Mouse (Mus musculus): ENCODE data around the gene C1qtnf9.

Gene C1qtnf9

DNA sequence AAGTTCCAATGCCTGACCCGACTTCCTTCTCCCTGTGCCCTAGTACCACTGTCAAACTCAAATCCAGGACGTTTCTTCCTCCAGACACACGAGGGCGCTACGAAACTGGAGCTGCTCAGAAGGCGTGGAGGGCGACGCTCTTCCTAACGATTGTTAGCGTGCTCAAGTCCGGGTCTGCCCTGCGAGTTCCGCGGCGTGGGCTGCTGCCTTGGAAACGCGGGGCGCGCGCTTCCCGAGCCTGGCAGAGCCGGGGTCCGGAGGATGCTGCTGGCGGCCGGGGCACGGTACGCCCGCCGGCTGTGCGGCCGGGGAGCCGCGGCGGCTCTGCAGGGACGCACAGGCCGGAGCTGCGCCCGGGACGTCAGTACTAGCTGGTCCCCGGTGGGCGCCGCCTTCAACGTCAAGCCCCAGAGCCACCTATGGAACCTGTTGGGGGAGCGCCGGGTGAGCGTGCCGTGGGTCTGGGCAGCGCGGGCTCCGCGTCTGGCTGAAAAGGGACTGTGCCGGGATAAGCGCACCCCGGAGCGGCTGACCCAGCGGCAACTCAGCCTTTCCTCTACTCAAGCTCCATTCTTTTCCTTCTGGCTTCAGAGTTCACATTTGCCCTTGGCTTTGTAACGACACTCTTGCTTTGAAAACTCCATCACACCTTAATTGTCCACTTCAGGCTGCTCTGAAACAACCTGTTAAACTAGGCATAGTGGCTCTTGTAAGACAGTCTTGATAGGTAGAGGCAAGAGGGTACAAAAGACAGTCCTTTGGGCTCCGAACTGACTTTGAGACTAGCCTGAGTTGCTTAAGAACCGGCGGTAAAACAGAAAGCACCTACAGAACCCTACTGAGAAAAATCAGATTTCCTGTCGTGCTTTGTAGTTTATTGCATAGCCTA, 16.7 kb downstream of the C1qtnf9 start, which contains the start of gene Mipep:
Mipep (plus strand) TSS at position 147 of the 889 bp plus-strand sequence.
- DNase-seq (ENCODE audit: extremely low spot score, low read depth, low spot score): peak; percentile 86

DNA sequence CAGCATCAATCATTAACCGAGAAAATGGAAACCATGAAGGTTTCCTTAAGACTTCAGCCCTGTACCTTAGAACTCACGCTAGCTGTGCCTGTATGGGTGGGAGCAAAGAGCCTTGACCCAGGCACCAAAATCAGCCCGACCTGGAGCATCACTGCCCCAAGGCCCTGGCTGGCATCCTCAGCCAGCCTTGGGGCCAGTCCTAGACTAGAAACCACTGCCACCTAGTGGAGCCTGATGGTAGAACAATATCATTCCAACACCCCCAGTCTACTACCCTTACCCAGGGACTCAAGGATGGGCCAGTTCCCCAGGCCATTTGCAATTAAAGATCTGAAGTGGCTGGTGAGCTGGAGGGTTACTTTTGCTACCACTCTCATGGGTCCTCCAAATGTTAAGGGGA, 22.2 kb downstream of the C1qtnf9 start:
- peak; percentile 28 for DNase-seq (ENCODE audit: extremely low spot score, low read depth, low spot score)

DNA sequence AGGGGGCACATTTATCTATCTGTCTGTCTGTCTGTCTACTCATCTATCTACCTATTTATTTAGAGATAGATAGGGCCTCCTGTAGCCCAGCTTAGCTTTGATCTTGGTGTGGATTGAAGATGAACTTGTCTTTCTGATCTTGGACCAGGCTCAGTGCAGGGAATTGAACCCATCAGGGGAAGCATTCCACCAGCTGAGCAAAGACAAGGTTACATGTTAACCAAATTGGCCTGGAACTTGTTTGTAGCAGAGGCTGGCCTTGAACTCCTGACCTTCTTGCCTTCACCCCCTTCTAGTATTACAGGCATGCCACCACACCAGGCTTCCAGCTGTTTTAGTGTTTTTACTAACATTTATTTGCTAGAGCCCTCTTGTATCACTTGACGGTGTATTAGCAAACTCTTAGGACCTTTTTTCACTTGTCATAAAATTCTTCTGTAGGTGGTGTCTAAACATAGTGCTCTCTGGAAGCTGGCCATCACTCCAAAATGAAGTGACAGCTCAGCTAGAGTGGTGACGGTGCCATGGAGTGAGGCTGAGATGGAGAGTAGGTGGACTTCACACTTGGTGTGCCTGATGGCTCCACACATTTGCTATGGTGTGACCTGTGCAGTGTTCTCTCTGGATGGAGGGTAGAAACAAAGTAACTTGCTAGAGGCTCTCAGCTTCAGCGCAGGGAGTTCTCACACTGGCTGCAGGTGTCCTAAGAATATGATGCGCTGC, 28.8 kb downstream of the C1qtnf9 start:
- no peak for DNase-seq (ENCODE audit: extremely low spot score, low read depth, low spot score)

DNA sequence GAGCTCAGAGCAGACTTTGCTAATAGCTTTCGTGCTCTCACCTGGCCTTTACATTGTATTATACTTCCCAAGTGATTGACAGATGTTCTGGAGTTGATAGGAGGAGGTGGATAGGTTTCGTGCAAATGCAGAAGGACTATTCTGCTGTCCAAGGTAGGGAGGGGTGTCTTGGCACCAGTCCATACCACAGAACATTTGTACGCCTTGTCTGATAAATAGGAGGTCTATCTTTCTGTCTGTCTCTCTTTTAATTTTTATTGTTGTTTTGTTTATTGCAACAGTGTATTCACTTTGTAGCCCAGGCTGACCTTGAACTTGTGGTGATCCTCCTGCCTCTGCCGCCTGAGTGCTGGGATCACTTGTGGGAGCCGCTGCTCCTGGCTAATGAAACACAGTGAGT, 29.7 kb downstream of the C1qtnf9 start:
- no peak for DNase-seq (ENCODE audit: extremely low spot score, low read depth, low spot score)

DNA sequence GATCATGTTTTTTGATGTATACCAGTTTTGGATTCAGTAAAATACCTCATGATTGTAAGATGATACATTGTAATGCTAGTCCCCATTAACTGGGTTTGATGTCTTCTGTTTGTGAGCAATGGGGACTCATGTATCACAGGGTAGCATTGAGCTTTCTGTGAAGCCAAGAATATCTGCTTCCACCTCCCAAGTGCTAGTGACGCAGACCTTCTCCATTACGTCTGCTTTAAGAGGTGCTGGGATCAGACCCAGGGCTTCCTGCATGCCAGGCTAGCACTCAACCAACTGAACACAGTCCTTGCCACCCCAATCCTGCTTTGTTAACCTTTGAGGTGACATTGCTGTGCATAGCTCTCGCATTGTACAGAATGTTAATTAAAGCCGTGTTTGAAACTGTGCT, 30.8 kb downstream of the C1qtnf9 start:
- no peak for DNase-seq (ENCODE audit: extremely low spot score, low read depth, low spot score)

DNA sequence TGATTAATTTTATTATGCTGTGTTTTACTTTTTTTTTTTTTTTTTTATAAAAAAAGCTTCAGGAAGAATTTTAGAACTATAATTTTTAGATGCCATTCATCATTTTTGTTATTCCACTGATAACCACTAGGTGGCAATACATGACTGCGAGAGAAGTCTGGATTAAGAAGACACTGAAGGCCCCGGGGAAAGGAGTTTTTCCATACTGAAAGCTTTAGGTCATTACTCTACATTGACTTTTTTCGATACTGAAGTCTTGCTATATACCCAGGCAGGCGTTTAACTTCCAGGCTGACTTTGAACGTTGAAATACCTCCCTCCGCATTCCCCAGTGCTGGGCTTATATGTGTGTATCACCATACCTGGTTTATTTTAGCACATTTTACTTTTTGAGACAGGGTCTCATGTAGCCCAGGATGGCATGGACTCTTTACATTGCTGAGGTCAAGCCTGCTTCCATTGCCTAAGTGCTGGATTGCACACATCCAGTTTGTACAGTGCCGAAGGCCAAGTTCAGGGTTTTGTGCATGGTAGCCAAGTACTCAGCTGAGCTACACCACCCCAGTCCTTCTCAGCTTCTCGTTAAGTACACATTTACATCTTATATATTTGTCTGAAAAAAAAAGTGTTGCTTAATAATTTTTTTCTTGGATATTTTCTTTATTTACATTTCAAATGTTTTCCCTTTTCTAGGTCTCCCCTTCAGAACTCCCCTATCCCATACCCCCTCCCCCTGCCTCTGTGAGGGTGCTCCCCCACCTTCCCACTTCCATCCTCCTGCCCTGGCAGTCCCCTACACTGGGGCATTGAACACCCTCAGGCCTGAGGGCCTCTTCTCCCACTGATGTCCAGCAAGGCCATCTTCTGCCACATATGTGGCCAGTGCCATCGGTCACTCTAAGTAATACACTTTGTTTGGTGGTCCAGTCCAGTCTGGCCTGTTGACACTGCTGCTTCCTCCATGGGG, 32.1 kb downstream of the C1qtnf9 start:
- peak; percentile 42 for DNase-seq (ENCODE audit: extremely low spot score, low read depth, low spot score)

DNA sequence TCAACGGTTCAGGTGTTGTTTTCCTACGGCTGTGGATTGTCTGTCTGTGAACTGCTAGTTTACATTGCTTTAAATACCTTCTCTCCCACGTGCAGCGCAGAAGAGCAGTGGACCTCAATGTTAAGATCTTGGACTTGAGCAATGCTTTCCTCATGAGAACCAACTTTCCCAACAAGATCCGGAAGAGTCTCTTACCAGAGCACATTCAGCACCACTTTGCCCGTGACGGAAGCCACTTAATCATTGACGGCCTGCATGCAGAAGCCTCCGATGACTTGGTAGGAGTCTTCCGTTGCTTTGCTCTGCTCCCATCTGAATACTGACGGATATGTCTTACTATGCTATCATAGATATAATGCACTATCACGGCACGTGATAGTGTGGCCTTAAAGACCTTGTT, 34.1 kb downstream of the C1qtnf9 start:
- no peak for DNase-seq (ENCODE audit: extremely low spot score, low read depth, low spot score)

DNA sequence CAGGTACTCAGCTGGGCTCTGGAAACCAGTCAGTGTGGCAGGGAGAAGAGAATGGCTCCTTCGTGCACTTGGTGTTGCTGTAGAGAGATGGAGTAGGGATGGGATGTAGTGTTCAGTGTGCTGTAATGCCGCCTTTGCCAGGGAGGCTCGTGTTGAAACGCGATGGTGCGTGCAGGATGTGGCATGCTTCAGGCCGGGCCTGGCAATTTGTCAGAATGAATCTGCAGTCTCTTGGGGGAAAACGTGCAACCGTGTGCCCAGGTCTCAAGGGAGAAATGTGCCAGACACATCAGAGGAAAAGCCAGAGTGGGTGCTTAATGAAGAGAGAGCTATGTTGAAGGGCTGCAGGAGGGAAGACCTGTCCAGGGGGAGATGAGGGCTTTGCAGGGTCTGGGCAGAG, 37.0 kb downstream of the C1qtnf9 start:
- no peak for DNase-seq (ENCODE audit: extremely low spot score, low read depth, low spot score)

DNA sequence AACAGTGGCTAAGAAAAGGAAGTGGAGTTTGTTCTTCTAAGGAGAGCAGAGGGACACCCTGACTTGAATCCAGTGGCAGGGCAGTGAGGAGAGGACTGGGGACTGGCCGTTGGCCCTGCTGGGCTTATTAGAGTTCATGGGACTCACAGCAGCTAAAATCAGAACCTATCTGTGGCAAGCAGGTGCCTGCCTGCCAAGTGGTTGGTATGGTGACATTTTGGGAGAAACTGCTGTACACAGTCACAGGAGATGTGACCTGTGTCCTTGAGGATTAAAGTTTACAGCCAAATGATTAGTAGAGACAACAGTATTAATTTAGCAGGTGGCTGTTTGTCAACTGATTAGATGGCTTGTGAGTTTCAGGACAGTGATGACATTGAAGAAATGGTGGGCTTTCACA, 37.9 kb downstream of the C1qtnf9 start:
- DNase-seq (ENCODE audit: extremely low spot score, low read depth, low spot score): no peak

DNA sequence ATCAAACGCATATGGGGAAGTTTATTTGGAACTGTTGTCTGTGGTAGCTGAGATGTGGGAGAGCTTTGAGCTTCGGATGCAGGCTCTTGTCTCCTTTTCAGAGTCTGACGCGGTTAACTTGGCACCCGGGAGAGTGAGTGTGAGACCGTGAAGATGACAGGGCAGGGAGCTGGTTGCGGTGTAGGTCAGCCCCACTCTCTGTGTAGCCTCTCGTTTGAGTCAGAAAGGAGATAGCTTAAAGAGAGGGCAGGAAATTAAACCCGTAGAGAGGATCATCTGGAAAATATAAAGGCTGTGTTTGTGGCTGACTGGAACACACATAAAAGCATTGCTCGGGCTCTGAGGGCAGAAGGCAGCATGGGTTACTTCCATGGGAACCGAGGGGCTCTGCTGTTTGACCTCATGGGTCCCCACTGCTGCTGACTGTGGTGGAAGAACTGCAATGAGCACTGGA, 39.0 kb downstream of the C1qtnf9 start:
- DNase-seq (ENCODE audit: extremely low spot score, low read depth, low spot score): no peak

DNA sequence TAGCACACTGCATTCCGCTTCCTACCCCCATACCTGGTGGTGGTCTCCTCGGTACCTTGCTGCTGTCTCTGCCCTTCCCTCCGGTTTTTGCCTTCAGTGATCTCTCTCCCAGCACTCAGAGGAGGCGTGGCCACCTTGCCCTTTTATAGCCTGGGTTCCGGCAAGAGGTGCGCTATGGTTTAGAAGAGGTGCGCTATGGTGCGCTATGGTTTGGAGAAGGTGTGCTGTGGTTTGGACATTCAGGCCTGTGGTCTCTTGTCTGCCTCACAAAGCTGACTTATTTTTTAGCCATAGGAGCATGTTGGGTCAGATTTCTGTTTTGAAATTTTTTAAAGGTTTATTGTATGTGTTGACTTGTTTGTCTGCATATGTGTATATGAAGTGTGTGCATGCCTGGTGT, 41.9 kb downstream of the C1qtnf9 start:
- no peak for DNase-seq (ENCODE audit: extremely low spot score, low read depth, low spot score)

DNA sequence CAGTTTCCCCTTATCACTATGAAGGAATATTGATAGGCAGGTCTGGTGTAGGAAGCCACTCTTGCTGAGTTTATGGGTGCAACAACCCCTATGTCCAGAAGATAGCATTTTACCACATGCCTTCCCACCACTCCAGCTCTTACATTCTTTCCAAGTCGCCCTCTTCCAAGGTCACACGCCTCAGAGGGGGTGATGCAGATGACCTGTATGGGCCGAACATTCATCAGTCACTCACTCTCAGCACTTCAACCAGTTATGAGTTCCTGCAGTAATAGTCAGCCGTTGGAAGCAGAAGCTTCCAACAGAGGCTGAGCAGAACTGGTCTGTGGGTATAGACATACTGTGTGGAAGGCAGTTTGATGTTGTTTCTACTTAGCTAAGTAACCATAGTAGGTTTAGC, 43.6 kb downstream of the C1qtnf9 start:
- DNase-seq (ENCODE audit: extremely low spot score, low read depth, low spot score): no peak

DNA sequence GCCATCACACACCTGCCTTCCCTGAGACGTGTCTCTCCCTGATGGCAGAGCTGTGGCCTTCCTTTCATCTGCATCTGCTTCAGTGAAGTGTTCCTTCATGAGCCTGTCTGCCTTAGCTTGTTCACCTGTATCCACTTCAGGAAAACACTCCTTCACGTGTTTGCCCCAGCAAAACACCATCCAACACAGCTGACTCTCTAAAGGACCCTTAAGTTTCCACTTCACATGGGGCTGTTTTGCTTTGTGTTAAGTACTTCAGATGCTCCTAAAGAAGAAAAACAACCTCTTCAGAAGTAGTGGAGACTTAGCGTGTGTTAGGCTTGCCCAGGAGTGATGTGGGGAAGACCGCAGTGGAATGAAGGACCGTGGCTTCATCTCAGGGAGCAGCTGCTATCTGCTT, 47.2 kb downstream of the C1qtnf9 start:
- no peak for DNase-seq (ENCODE audit: extremely low spot score, low read depth, low spot score)

DNA sequence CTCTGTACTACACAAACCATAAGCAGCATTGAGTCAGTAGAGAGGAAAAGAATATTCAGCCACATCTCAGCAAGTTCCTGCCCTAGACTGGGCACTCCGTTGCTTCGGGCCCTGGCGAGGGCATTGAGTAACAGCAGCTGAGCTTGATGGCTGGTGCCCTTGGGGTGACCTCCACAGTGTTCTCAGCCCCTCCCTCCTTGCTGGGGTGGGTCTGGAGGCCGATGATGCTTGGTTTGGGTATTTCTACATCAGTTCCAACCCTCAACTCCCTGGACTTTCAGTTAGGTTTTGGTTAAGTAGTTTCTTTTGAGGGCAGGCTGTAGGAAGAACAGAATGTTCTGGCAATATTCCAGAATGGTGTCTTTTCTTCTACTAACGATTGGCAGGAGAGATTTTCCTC, 50.1 kb downstream of the C1qtnf9 start:
- no peak for DNase-seq (ENCODE audit: extremely low spot score, low read depth, low spot score)

DNA sequence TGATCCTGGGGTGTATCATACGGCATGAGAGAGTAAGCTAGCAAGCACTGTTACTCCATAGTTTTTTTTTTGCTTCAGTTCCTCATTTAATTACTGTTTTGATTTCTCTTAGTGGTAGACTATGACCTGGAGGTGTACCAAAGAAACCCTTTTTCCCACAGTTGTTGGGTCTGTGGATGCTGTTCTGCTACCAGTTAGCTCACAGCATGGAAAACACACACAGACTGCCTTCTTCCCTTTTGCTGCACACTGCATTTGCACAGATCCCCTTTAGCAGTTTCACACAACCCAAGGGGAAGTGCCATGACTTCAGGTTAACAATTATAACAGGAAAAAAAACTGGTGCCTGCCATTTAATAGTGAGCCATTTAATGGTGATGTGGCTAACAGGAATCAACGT, 62.2 kb downstream of the C1qtnf9 start:
- DNase-seq (ENCODE audit: extremely low spot score, low read depth, low spot score): no peak

All from hindlimb bud, embryonic 11.5 days (tissue).